Mouse (Mus musculus): ENCODE measurements around the gene Ston1.

- no peak for TF ChIP-seq CTCF (IDR thresholded peaks at IDR 0.05; ENCODE audit: borderline replicate concordance, insufficient read depth, low read length)
- no peak for TF ChIP-seq POLR2A (IDR thresholded peaks at IDR 0.05; ENCODE audit: low read depth, low read length)
Observed at GRCm38 (mm10) chr17:88590251-88590650, 7.2 kb upstream of the Ston1 start.
